Mouse (Mus musculus): ENCODE measurements around the gene Nae1.

Nae1 gene

DNA sequence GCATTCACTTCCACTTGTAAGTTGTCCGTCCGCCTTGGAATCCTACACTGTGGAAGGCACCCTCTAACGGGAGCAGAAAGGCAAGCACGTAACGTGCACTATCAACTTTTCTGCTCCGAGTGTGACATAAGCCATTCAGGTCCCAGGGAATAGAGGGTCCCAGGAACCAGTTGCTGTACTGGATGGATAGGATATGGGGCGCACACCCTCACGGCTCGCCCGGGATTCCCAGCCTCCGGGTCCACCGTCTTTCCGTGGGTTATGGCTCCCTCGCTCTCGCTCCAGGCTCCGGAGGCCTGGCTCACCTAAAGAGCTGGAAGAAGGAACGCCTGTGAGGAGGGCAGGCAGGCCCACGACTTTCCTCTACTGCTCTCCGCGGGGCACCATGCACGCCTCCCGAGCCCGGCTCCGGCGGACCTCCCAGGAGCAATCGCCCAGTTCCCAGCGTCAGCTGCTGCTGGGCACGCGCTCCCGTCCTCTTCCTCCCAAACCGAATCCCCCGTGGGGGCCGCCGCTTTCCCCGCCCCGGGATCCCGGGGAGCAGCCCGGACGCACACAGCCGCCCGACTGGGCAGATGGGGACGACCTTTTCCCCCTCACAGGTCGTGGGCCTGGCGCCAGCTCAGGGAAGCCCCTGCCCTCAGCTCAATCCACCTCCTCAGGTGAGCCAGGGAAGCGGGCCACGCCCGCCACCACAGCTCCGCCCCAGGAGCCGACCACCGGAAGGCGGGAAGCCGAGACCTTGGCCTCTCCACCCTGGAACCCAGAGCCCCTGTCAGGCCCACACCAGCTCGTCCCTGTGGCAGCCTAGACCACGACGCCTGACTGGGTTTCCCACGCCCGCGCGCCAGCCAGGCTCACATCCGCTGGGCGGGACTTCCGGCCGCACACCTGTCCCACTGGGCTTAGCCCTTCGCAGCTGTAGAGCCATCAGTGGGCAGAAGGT is 25.1 kb downstream of the Nae1 start, which contains the start of gene Terb1:
TSS of gene Terb1 (minus strand) at position 850 of the 946 bp plus-strand sequence.
- H3K36me3 ChIP-seq (ENCODE audit: insufficient read depth, low read length): peaks cover 12% of the 10 kb centered on the region
- peaks cover 13% of the 10 kb centered on the region for H3K4me1 ChIP-seq (replicated peaks; ENCODE audit: low read depth, low read length)
- TF ChIP-seq NANOG (IDR thresholded peaks at IDR 0.05; ENCODE audit: borderline replicate concordance, low read length): no peak
- TF ChIP-seq CTCF (conservative IDR thresholded peaks at IDR 0.05; ENCODE audit: low read length): no peak
- no peak for TF ChIP-seq POU5F1 (IDR thresholded peaks at IDR 0.05; ENCODE audit: borderline replicate concordance, low read length)
- H3K27me3 ChIP-seq (ENCODE audit: insufficient read depth, low read length): peaks cover 4% of the 10 kb centered on the region; the same call in 1 of the 2 replicates
- H3K4me3 ChIP-seq (replicated peaks; ENCODE audit: low read length): peak within 1 kb of the TSS; percentile 83
- H3K9me3 ChIP-seq (ENCODE audit: low read length): no peaks in the 10 kb centered on the region

DNA sequence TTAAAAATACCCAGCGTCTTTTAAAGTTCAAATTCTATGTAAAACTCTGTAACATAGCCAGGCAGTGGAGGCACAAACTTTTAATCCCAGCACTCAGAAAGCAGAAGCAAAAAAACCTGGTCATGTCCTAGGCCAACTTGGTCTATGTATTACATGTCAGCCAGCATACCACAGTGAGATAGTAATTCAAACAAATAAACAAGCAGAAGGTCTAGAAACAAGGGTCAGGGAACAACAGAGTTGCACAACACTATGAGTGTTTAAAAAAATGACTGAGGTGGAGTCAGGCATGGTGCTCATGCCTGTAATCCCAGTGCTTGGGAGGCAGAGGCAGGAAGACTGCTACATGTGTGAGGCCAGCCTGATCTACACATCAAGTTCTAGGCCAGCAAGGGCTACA is 55.3 kb downstream of the Nae1 start:
- Histone ChIP-seq H3K9me3 (ENCODE audit: low read length) (no peaks in the 10 kb centered on the region), H3K4me1 (replicated peaks; ENCODE audit: low read depth, low read length) (no peaks in the 10 kb centered on the region), H3K27me3 (ENCODE audit: insufficient read depth, low read length) (no peaks in the 10 kb centered on the region), H3K4me3 (replicated peaks; ENCODE audit: low read length) (no peak overlapping the region), H3K36me3 (ENCODE audit: insufficient read depth, low read length) (no peaks in the 10 kb centered on the region)
- no peak for TF ChIP-seq POU5F1 (IDR thresholded peaks at IDR 0.05; ENCODE audit: borderline replicate concordance, low read length)
- TF ChIP-seq NANOG (IDR thresholded peaks at IDR 0.05; ENCODE audit: borderline replicate concordance, low read length): no peak
- no peak for TF ChIP-seq CTCF (conservative IDR thresholded peaks at IDR 0.05; ENCODE audit: low read length)

DNA sequence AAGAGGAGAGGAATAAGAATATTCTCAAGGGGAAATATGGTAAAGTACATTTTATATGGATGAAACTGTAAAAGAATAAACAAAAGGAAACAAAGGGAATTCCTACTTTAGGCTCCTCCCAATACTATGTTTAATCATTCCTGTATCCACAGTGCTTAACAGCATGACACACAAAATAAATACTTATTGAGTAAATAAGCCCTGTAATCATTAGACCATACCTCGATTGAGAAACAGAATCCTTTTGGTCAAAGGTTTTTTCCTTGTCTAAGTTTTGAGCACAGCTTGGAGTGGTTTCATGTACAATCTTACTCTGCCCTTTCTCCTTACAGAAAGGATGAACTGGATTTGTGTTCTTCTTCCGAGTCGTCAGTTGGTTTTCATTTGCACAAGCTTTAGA is 62.0 kb downstream of the Nae1 start:
- Histone ChIP-seq H3K27me3 (ENCODE audit: insufficient read depth, low read length) (no peaks in the 10 kb centered on the region), H3K4me1 (replicated peaks; ENCODE audit: low read depth, low read length) (no peaks in the 10 kb centered on the region), H3K36me3 (ENCODE audit: insufficient read depth, low read length) (no peaks in the 10 kb centered on the region), H3K9me3 (ENCODE audit: low read length) (no peaks in the 10 kb centered on the region), H3K4me3 (replicated peaks; ENCODE audit: low read length) (no peak overlapping the region)
- TF ChIP-seq CTCF (conservative IDR thresholded peaks at IDR 0.05; ENCODE audit: low read length) (no peak), NANOG (IDR thresholded peaks at IDR 0.05; ENCODE audit: borderline replicate concordance, low read length) (no peak), POU5F1 (IDR thresholded peaks at IDR 0.05; ENCODE audit: borderline replicate concordance, low read length) (no peak)

DNA sequence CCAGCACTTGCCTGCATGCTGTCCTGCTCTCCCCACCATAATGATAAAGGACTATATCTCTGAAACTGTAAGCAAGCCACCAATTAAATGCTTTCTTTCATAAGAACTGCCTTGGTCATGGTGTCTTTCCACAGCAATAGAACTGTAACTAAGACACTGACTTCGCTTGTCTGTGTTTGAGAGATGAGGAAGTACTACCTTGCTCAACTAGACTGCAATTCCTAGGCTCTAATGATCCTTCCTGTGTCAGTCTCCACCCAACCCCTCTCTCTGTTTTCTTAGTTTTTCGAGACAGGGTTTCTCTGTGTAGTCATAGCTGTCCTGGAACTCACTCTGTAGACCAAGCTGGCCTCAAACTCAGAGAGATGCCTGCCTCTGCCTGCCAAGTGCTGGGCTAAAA is 67.0 kb downstream of the Nae1 start:
- Histone ChIP-seq H3K36me3 (ENCODE audit: insufficient read depth, low read length) (no peaks in the 10 kb centered on the region), H3K27me3 (ENCODE audit: insufficient read depth, low read length) (no peaks in the 10 kb centered on the region), H3K9me3 (ENCODE audit: low read length) (peaks cover 5% of the 10 kb centered on the region), H3K4me3 (replicated peaks; ENCODE audit: low read length) (no peak overlapping the region), H3K4me1 (replicated peaks; ENCODE audit: low read depth, low read length) (no peaks in the 10 kb centered on the region)
- TF ChIP-seq NANOG (IDR thresholded peaks at IDR 0.05; ENCODE audit: borderline replicate concordance, low read length): no peak
- no peak for TF ChIP-seq CTCF (conservative IDR thresholded peaks at IDR 0.05; ENCODE audit: low read length)
- TF ChIP-seq POU5F1 (IDR thresholded peaks at IDR 0.05; ENCODE audit: borderline replicate concordance, low read length): no peak

Measured in E14TG2a.4 (cell line).